Mouse (Mus musculus): Measurements from ENCODE around the gene Gm5795. TPM values are rescaled to one million over a fixed set of nuclear protein-coding genes. Genes with fewer than 3 reads are reported as not detected.
"Not testable (repeated sequence)": the region's sequence is repeated elsewhere in the genome, so short reads cannot be mapped to it uniquely, and the experiment has no call there.

The Gm5795 gene
- 0.36 TPM in 1 of 2 replicates, not detected in the other for polyA plus RNA-seq (2015; fragmentation: Nextera tagmentation; extraction: Ambion mirVana)

- H3K9me3 ChIP-seq; H3K27ac ChIP-seq; ATAC-seq (ENCODE audit: low FRiP score); H3K36me3 ChIP-seq; H3K4me1 ChIP-seq (replicated peaks); H3K9ac ChIP-seq; H3K4me3 ChIP-seq; H3K27me3 ChIP-seq; H3K4me2 ChIP-seq: not testable (repeated sequence)
- WGBS: no CpG with 5 or more reads among the region's 2 CpGs
Observed at GRCm38 (mm10) chr14:3187955-3188354, at the start of gene Gm5795. Gene Gm5795 (plus strand): TSS chr14:3188255.

GRCm38 (mm10) chr14:3208272-3209152 lies 20.5 kb downstream of the Gm5795 start, which contains the start of gene D830030K20Rik:
Gene D830030K20Rik (plus strand): TSS chr14:3208488.
- Histone ChIP-seq H3K4me2 (peak within 1 kb of the TSS; percentile 74), H3K9ac (peak within 1 kb of the TSS; percentile 78), H3K4me3 (peak within 1 kb of the TSS; percentile 57)
- WGBS: under 1% methylated on average over 28 of the region's 62 CpGs
- H3K4me1 ChIP-seq (replicated peaks); H3K36me3 ChIP-seq; ATAC-seq (ENCODE audit: low FRiP score); H3K9me3 ChIP-seq; H3K27me3 ChIP-seq; H3K27ac ChIP-seq: not testable (repeated sequence)

GRCm38 (mm10) chr14:3209367-3209766 lies 21.3 kb downstream of the Gm5795 start:
- Histone ChIP-seq H3K4me3 (0 out of 2 replicates have a peak overlapping the region, but pooled peaks have one; percentile 9), H3K4me2 (peak overlapping the region; percentile 33; the same call in 1 of the 2 replicates)
- ATAC-seq (ENCODE audit: low FRiP score); H3K4me1 ChIP-seq (replicated peaks); H3K27me3 ChIP-seq; H3K9me3 ChIP-seq; H3K36me3 ChIP-seq; H3K27ac ChIP-seq; H3K9ac ChIP-seq: not testable (repeated sequence)
- 11% methylated on average over 9 of the region's 11 CpGs for WGBS

Other genes with a start within 250 kb of the Gm5795 start
- gene Gm2888, start 158.3 kb upstream of the Gm5795 start, polyA plus RNA-seq (2015; fragmentation: Nextera tagmentation; extraction: Ambion mirVana): not detected in 2 replicates
- 8.8 and 9.3 TPM in 2 replicates for gene Gm2897, start 139.0 kb upstream of the Gm5795 start, polyA plus RNA-seq (2015; fragmentation: Nextera tagmentation; extraction: Ambion mirVana)
- not detected in 2 replicates for gene Gm10340, start 54.3 kb upstream of the Gm5795 start, polyA plus RNA-seq (2015; fragmentation: Nextera tagmentation; extraction: Ambion mirVana)
- 27.4 and 32.6 TPM in 2 replicates for gene D830030K20Rik, start 20.2 kb downstream of the Gm5795 start, polyA plus RNA-seq (2015; fragmentation: Nextera tagmentation; extraction: Ambion mirVana)
- not detected in 2 replicates for gene Gm2956, start 144.4 kb downstream of the Gm5795 start, polyA plus RNA-seq (2015; fragmentation: Nextera tagmentation; extraction: Ambion mirVana)
- not detected in 2 replicates for gene Gm10413, start 206.8 kb downstream of the Gm5795 start, polyA plus RNA-seq (2015; fragmentation: Nextera tagmentation; extraction: Ambion mirVana)
- gene Gm10409, start 224.4 kb downstream of the Gm5795 start, polyA plus RNA-seq (2015; fragmentation: Nextera tagmentation; extraction: Ambion mirVana): 14.3 and 14.5 TPM in 2 replicates
- 6.6 and 7.0 TPM in 2 replicates for gene Gm3005, start 239.8 kb downstream of the Gm5795 start, polyA plus RNA-seq (2015; fragmentation: Nextera tagmentation; extraction: Ambion mirVana)

Data from hindbrain, embryonic 13.5 days (tissue).